Mouse (Mus musculus) spleen, adult 2 months (tissue): ENCODE data around the gene Fbxo31. TPM values are rescaled to one million over a fixed set of nuclear protein-coding genes. Genes with fewer than 3 reads are reported as not detected.
"Not testable (repeated sequence)": the region's sequence is repeated elsewhere in the genome, so short reads cannot be mapped to it uniquely, and the experiment has no call there.

Experiments
- DNase-seq, 2 experiments: peaks; one replicate each; pipeline versions ENCODE4 v3.0.0 to v3.0.0-alpha.2; 2012 to 2021; ENCODE audit warnings: low spot score in 2 of 2, low read depth in 1 of 2
- H3K27ac ChIP-seq: fragments of 200-500 bp; 2 replicates; pipeline ENCODE4 v1.5.1; 2012; ENCODE audit warnings: low read length, inconsistent platforms; ENCODE audit not compliant: insufficient read depth
- H3K27me3 ChIP-seq: fragments of 200-500 bp; 2 replicates; pipeline ENCODE4 v1.6.1; 2012; ENCODE audit warnings: mild to moderate bottlenecking, moderate library complexity, low read length, inconsistent platforms; ENCODE audit not compliant: control insufficient read depth, insufficient read depth
- H3K36me3 ChIP-seq: fragments of 200-500 bp; 2 replicates; pipeline ENCODE4 v1.6.1; 2012; ENCODE audit warnings: mild to moderate bottlenecking, low read length, inconsistent platforms; ENCODE audit not compliant: control insufficient read depth, insufficient read depth
- H3K4me1 ChIP-seq: fragments of 200-500 bp; 2 replicates; pipeline ENCODE4 v1.6.1; 2011; ENCODE audit warnings: inconsistent platforms; ENCODE audit not compliant: control insufficient read depth, insufficient read depth, insufficient read length
- H3K4me3 ChIP-seq: fragments of 200-500 bp; 2 replicates; pipeline ENCODE4 v1.5.1; 2011; ENCODE audit warnings: mild to moderate bottlenecking, inconsistent platforms; ENCODE audit not compliant: insufficient read depth, insufficient read length; ENCODE audit errors: extremely low read depth
- CTCF ChIP-seq: fragments of 200-500 bp; IDR thresholded peaks from 2 replicates; pipeline ENCODE4 v1.5.1; 2011; ENCODE audit warnings: mild to moderate bottlenecking, inconsistent platforms; ENCODE audit not compliant: insufficient read depth, insufficient read length, insufficient replicate concordance; ENCODE audit errors: extremely low read depth
- POLR2A ChIP-seq: fragments of 200-500 bp; IDR thresholded peaks from 2 replicates; pipeline ENCODE4 v1.6.1; 2011; ENCODE audit warnings: low read depth, low read length, inconsistent platforms
- WGBS: fragments of 180-500 bp; shearing (Covaris S2); methylation state at CpG from one replicate; pipeline ENCODE4 v1.1.7; 2018; 5-methylcytosine and 5-hydroxymethylcytosine counted together
- polyA plus RNA-seq: library from polyadenylated mRNA; depleted of rRNA; stranded (reverse); fragments of >200 nt; gene quantifications from 2 replicates; pipeline ENCODE4 v1.2.3, GENCODE M21; 2012

Gene Fbxo31
- polyA plus RNA-seq, 1 experiment, result 22.5 TPM

DNA sequence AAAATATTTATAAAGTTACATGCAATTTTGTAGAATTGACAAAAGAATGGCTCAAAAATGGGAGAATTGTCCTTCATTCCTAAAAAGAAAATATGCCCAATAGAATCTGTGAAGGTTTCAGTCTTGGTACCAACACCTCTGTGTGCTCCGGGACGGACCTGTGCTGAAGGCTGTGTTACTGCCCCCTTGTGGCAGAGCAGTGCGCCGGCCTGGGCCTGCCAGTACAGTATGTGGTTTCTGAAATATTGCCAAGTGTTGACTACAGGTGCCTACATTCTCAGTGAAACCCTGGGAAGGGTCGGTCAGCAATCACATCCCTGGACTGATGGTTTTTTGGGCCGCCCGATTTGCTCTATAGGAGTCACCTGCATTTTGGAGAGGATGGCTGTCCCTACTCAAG, 20.3 kb upstream of the Fbxo31 start:
- TF ChIP-seq CTCF, result peak; percentile 89
- TF ChIP-seq POLR2A, result no peak
- no peaks in the 10 kb centered on the region for H3K27me3 ChIP-seq
- peaks cover 22% of the 10 kb centered on the region for H3K36me3 ChIP-seq
- no peaks in the 10 kb centered on the region for H3K4me1 ChIP-seq
- H3K27ac ChIP-seq, result no peak overlapping the region
- H3K4me3 ChIP-seq, result no peak overlapping the region
- 22% methylated on average over 7 of the region's 7 CpGs for WGBS
- DNase-seq, result peak; percentile 54 to 74

DNA sequence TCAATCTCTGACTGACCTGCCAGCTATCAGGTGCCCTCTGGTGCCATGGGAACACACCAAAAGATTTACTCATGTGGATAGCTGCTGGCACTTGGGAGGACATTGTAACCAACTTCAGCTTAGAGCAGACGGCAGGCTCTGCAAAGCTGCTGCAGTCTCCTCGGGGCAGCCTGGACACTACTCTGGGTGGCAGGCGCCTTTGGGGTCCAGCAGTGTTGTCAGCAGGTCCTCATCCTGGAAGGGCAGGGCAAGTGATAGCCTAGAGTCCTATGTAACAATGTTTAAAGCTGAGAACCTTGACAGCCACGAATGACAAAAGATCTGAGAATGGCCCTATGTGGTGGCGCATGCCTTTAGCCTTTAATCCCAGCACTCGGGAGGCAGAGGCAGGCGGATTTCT, 19.6 kb upstream of the Fbxo31 start:
- Histone ChIP-seq H3K4me3 (no peak overlapping the region), H3K4me1 (no peaks in the 10 kb centered on the region), H3K27me3 (no peaks in the 10 kb centered on the region), H3K36me3 (peaks cover 25% of the 10 kb centered on the region), H3K27ac (no peak overlapping the region)
- DNase-seq, result no peak
- WGBS, result 94% methylated on average over 7 of the region's 7 CpGs
- TF ChIP-seq POLR2A, result no peak
- no peak for TF ChIP-seq CTCF

DNA sequence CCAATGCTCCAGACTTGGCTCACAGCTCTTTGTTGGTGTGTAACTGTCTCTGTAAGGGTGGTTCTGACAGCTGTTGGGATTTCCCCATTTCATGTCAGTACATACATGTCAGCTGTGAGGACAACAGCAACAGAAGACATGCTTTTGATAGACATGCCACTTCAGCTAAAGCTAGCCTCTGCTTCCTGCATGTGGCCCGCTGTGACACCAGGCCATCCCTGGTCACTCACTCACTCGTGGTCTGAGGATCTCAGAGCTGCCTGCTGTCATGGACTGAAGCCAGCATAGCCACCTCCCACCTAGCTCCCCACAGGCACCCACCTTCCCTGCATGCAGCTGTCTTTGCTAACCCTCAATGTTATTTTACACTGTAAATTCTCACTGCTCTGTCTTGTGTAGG, 18.9 kb upstream of the Fbxo31 start:
- 88% methylated on average over 2 of the region's 2 CpGs for WGBS
- H3K36me3 ChIP-seq, result peaks cover 25% of the 10 kb centered on the region
- H3K4me3 ChIP-seq, H3K4me1 ChIP-seq, H3K27me3 ChIP-seq, H3K27ac ChIP-seq, DNase-seq: not testable (repeated sequence)

DNA sequence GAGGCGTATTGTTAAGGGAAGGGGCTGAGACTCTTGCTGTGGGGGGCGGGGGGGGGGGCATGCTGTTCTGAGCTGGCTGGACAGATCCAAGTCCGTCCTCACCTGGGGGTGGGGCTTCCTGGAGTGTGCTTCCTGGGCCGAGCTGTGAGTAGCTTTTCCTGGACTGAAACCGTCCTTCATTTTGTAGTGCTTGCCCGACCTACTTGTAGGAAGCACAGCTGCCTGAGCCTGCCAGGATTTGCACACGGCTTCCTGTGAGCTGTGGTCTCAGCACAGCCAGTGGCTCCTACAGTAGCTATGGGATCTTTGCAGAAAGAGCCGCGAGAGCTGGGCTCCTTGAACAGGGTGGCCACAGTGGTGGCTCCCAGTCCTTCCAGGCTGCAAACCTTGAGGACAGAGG, 15.4 kb upstream of the Fbxo31 start:
- DNase-seq, result no peak
- peaks cover 9% of the 10 kb centered on the region; the same call in 1 of the 2 replicates for H3K4me1 ChIP-seq
- H3K27me3 ChIP-seq, result no peaks in the 10 kb centered on the region
- H3K36me3 ChIP-seq, result peaks cover 23% of the 10 kb centered on the region
- H3K27ac ChIP-seq, result no peak overlapping the region
- 85% methylated on average over 9 of the region's 9 CpGs for WGBS
- TF ChIP-seq POLR2A (no peak), CTCF (no peak)
- H3K4me3 ChIP-seq, result no peak overlapping the region

DNA sequence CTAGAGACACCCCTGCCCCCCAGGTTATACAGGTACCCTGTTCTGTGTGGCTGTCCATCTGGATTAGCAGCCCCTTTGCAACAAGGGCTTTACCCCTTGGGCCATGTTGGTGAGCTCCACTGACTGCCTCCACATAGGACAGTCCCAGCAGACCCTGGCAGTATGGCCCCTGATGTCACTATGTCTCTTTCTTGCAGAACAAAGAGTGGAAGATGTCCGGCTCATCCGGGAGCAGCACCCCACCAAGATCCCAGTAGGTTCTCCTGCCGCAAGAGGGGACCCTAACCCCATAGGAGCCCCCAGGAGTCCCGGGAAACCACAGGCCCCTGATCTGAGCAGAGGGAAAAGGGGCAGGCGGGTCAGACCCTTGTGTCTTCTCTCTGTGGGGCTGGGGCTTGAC, 14.7 kb upstream of the Fbxo31 start:
- peaks cover 23% of the 10 kb centered on the region for H3K36me3 ChIP-seq
- peaks cover 9% of the 10 kb centered on the region; the same call in 1 of the 2 replicates for H3K4me1 ChIP-seq
- H3K27me3 ChIP-seq, result no peaks in the 10 kb centered on the region
- no peak for TF ChIP-seq CTCF
- no peak for TF ChIP-seq POLR2A
- DNase-seq, result no peak
- H3K27ac ChIP-seq, result no peak overlapping the region
- WGBS, result 94% methylated on average over 5 of the region's 5 CpGs
- no peak overlapping the region for H3K4me3 ChIP-seq

DNA sequence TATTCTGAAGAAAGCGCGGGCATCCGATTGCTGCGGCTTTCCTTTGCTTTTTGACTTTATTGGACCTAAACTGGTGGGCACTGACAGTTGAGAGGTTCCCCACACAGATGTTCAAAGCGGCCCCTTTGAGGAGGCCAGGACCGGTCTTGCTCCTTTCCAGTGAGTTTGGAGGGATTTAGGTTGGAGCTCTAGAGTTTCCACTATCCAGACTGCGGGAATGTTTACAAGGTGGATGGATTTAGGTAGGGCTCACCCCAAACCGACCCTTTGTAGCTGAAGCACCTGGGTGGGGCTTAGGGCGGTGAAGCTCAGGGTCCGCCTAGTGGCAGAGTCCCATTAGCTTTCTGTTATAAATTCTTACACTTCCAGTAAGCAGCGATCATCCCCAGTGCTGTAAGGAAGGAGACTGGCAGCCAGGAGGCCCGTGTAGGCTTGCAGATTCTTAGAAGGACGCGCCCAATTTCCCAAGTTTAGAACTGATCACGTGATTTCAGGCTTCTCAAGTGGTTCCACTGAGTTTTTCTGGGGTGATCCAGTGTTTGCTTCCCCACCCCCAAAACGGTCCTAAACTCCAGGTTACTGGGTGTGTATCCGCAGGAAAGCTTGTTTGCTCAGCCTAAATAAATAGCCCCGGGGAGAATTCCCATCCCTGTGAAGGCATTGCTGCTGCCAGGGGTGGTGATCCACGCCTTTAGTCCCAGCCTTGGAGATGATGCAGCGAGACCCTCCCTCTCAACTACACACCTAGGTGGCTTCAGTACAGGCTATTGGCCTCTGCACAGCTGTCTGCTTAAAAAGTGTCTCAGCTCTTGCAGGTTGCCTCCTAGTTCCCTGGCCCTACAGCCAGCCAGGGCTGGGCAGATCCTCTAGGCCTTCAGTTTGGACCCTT, 12.8 kb upstream of the Fbxo31 start:
- DNase-seq, result peak in 1 of 2 experiments; percentile 40
- WGBS, result 19% methylated on average over 20 of the region's 20 CpGs
- no peaks in the 10 kb centered on the region for H3K27me3 ChIP-seq
- peak overlapping the region; percentile 82 for H3K4me3 ChIP-seq
- TF ChIP-seq CTCF, result peak; percentile 24; the same call in 1 of the 2 replicates
- TF ChIP-seq POLR2A, result no peak
- peak overlapping the region; percentile 83 for H3K27ac ChIP-seq
- peaks cover 9% of the 10 kb centered on the region; the same call in 1 of the 2 replicates for H3K4me1 ChIP-seq
- peaks cover 17% of the 10 kb centered on the region for H3K36me3 ChIP-seq

DNA sequence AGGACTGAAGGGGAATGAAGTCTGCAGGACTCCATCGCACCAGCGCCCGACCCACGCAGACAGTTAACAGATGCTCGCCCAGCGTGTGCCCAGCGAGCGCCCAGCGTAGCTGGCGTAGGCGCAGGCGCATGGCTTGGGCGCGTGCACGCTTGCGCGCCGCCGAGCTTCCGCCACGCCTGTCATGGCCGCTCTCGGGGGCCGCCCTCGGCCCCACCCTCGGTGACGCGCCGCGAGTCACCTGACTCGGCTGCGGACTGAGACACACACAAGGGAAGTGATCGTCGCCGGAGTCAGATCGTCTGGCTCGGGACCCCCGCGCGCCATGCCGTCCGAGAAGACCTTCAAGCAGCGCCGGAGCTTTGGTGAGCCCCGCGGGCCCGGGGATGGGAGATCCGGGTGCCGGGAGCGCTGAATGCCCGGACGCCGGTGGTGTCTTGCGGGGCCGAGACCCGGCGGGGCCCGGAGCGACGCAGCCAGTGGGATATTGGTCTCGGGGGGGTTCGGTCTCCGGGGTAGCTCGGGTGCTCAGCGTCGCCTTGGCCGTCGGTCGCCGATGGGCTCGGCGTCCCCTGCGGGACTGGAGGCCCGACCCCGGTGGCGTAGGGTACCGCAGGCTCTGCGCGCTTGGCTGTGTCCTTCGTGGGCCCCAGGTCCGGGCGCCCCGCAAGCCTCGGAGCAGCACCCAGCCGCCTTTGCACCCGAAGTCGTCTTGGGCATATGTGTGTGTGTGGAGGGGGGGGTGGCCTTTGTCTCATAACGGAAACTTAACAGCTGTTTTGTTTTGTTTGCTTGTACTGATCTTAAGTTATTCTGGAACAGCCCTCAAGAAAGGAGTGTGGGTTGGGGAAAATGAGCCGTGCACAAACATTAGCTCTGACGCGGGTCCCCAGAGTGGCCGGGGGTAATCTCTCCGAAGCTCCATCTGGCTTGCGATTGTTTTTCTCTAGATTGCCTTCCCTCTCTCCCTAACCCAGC, 11.9 kb upstream of the Fbxo31 start, which contains the start of gene Map1lc3b:
Gene Map1lc3b (plus strand): TSS at position 159 of the 975 bp plus-strand sequence.
- Histone ChIP-seq H3K27ac (peak within 1 kb of the TSS; percentile 83), H3K36me3 (peaks cover 12% of the 10 kb centered on the region), H3K4me1 (peaks cover 9% of the 10 kb centered on the region; the same call in 1 of the 2 replicates), H3K27me3 (no peaks in the 10 kb centered on the region), H3K4me3 (peak within 1 kb of the TSS; percentile 82)
- DNase-seq, result peak; percentile 88 to 92
- under 1% methylated on average over 94 of the region's 94 CpGs for WGBS
- TF ChIP-seq POLR2A, result peak; percentile 41
- TF ChIP-seq CTCF, result no peak
